Mouse (Mus musculus): ENCODE data around the gene Ddx11. TPM values are rescaled to one million over a fixed set of nuclear protein-coding genes. Genes with fewer than 3 reads are reported as not detected.

Ddx11 gene
- polyA plus RNA-seq, 1 experiment = 10.0 TPM

GRCm38 (mm10) chr17:66092664-66093063, 30.7 kb upstream of the Ddx11 start:
- Histone ChIP-seq H3ac (ENCODE audit: control insufficient read depth, insufficient read length, low read depth) (no peak overlapping the region), H3K36me3 (ENCODE audit: control insufficient read depth, insufficient read depth) (peaks cover 27% of the 10 kb centered on the region), H3K27me3 (ENCODE audit: control insufficient read depth, insufficient read depth, insufficient read length) (no peaks in the 10 kb centered on the region), H3K79me2 (ENCODE audit: control insufficient read depth, insufficient read depth) (peaks cover 72% of the 10 kb centered on the region), H3K4me3 (ENCODE audit: insufficient read depth, poor library complexity, severe bottlenecking) (no peak overlapping the region), H3K79me3 (ENCODE audit: low read depth) (peaks cover 28% of the 10 kb centered on the region)
- TF ChIP-seq CEBPB (IDR thresholded peaks at IDR 0.05; ENCODE audit: low read depth) (no peak), MYOG (IDR thresholded peaks at IDR 0.05; ENCODE audit: control insufficient read depth, extremely low read depth, insufficient read length) (no peak), MYOD1 (IDR thresholded peaks at IDR 0.05; ENCODE audit: control insufficient read depth, insufficient read length, low read depth) (no peak), CTCF (IDR thresholded peaks at IDR 0.05; ENCODE audit: control insufficient read depth, insufficient read depth, insufficient read length) (no peak), FOSL1 (IDR thresholded peaks at IDR 0.05; ENCODE audit: insufficient read depth, low read length, poor library complexity, severe bottlenecking) (no peak), MAX (IDR thresholded peaks at IDR 0.05) (no peak), USF1 (IDR thresholded peaks at IDR 0.05; ENCODE audit: low read depth) (no peak)

- peak overlapping the region; percentile 80 for H3K4me3 ChIP-seq (ENCODE audit: insufficient read depth, poor library complexity, severe bottlenecking)
- peaks cover 43% of the 10 kb centered on the region for H3K79me3 ChIP-seq (ENCODE audit: low read depth)
- TF ChIP-seq CTCF (IDR thresholded peaks at IDR 0.05; ENCODE audit: control insufficient read depth, insufficient read depth, insufficient read length) = no peak
- no peak for TF ChIP-seq MYOG (IDR thresholded peaks at IDR 0.05; ENCODE audit: control insufficient read depth, extremely low read depth, insufficient read length)
- TF ChIP-seq MAX (IDR thresholded peaks at IDR 0.05) = no peak
- no peak for TF ChIP-seq MYOD1 (IDR thresholded peaks at IDR 0.05; ENCODE audit: control insufficient read depth, insufficient read length, low read depth)
- no peak for TF ChIP-seq FOSL1 (IDR thresholded peaks at IDR 0.05; ENCODE audit: insufficient read depth, low read length, poor library complexity, severe bottlenecking)
- TF ChIP-seq USF1 (IDR thresholded peaks at IDR 0.05; ENCODE audit: low read depth) = no peak
- no peak for TF ChIP-seq CEBPB (IDR thresholded peaks at IDR 0.05; ENCODE audit: low read depth)
- no peaks in the 10 kb centered on the region for H3K27me3 ChIP-seq (ENCODE audit: control insufficient read depth, insufficient read depth, insufficient read length)
- H3ac ChIP-seq (ENCODE audit: control insufficient read depth, insufficient read length, low read depth) = peak overlapping the region; percentile 86
- H3K36me3 ChIP-seq (ENCODE audit: control insufficient read depth, insufficient read depth) = no peaks in the 10 kb centered on the region
- peaks cover 55% of the 10 kb centered on the region for H3K79me2 ChIP-seq (ENCODE audit: control insufficient read depth, insufficient read depth)
Observed at GRCm38 (mm10) chr17:66100566-66101379, 22.5 kb upstream of the Ddx11 start.

- H3K79me3 ChIP-seq (ENCODE audit: low read depth) = peaks cover 36% of the 10 kb centered on the region
- H3ac ChIP-seq (ENCODE audit: control insufficient read depth, insufficient read length, low read depth) = peak within 1 kb of the TSS; percentile 86
- TF ChIP-seq MYOD1 (IDR thresholded peaks at IDR 0.05; ENCODE audit: control insufficient read depth, insufficient read length, low read depth) = no peak
- TF ChIP-seq MAX (IDR thresholded peaks at IDR 0.05) = peak; percentile 39
- TF ChIP-seq MYOG (IDR thresholded peaks at IDR 0.05; ENCODE audit: control insufficient read depth, extremely low read depth, insufficient read length) = no peak
- TF ChIP-seq FOSL1 (IDR thresholded peaks at IDR 0.05; ENCODE audit: insufficient read depth, low read length, poor library complexity, severe bottlenecking) = no peak
- no peak for TF ChIP-seq USF1 (IDR thresholded peaks at IDR 0.05; ENCODE audit: low read depth)
- TF ChIP-seq CTCF (IDR thresholded peaks at IDR 0.05; ENCODE audit: control insufficient read depth, insufficient read depth, insufficient read length) = no peak
- no peak for TF ChIP-seq CEBPB (IDR thresholded peaks at IDR 0.05; ENCODE audit: low read depth)
- no peaks in the 10 kb centered on the region for H3K36me3 ChIP-seq (ENCODE audit: control insufficient read depth, insufficient read depth)
- peaks cover 46% of the 10 kb centered on the region for H3K79me2 ChIP-seq (ENCODE audit: control insufficient read depth, insufficient read depth)
- peak within 1 kb of the TSS; percentile 80 for H3K4me3 ChIP-seq (ENCODE audit: insufficient read depth, poor library complexity, severe bottlenecking)
- no peaks in the 10 kb centered on the region for H3K27me3 ChIP-seq (ENCODE audit: control insufficient read depth, insufficient read depth, insufficient read length)
Observed at GRCm38 (mm10) chr17:66101380-66102330, 21.7 kb upstream of the Ddx11 start, which contains the start of gene Ndufv2. Gene Ndufv2 (minus strand): TSS chr17:66101559.

- Histone ChIP-seq H3K79me3 (ENCODE audit: low read depth) (peaks cover 19% of the 10 kb centered on the region), H3K27me3 (ENCODE audit: control insufficient read depth, insufficient read depth, insufficient read length) (no peaks in the 10 kb centered on the region), H3K36me3 (ENCODE audit: control insufficient read depth, insufficient read depth) (no peaks in the 10 kb centered on the region), H3ac (ENCODE audit: control insufficient read depth, insufficient read length, low read depth) (no peak overlapping the region), H3K4me3 (ENCODE audit: insufficient read depth, poor library complexity, severe bottlenecking) (no peak overlapping the region), H3K79me2 (ENCODE audit: control insufficient read depth, insufficient read depth) (peaks cover 22% of the 10 kb centered on the region)
- TF ChIP-seq MYOG (IDR thresholded peaks at IDR 0.05; ENCODE audit: control insufficient read depth, extremely low read depth, insufficient read length) (no peak), CTCF (IDR thresholded peaks at IDR 0.05; ENCODE audit: control insufficient read depth, insufficient read depth, insufficient read length) (no peak), CEBPB (IDR thresholded peaks at IDR 0.05; ENCODE audit: low read depth) (no peak), MAX (IDR thresholded peaks at IDR 0.05) (no peak), USF1 (IDR thresholded peaks at IDR 0.05; ENCODE audit: low read depth) (no peak), MYOD1 (IDR thresholded peaks at IDR 0.05; ENCODE audit: control insufficient read depth, insufficient read length, low read depth) (no peak), FOSL1 (IDR thresholded peaks at IDR 0.05; ENCODE audit: insufficient read depth, low read length, poor library complexity, severe bottlenecking) (no peak)
Observed at GRCm38 (mm10) chr17:66104076-66104475, 19.2 kb upstream of the Ddx11 start.

- Histone ChIP-seq H3K36me3 (ENCODE audit: control insufficient read depth, insufficient read depth) (no peaks in the 10 kb centered on the region), H3K27me3 (ENCODE audit: control insufficient read depth, insufficient read depth, insufficient read length) (no peaks in the 10 kb centered on the region), H3K79me2 (ENCODE audit: control insufficient read depth, insufficient read depth) (peaks cover under 1% of the 10 kb centered on the region), H3K79me3 (ENCODE audit: low read depth) (no peaks in the 10 kb centered on the region), H3K4me3 (ENCODE audit: insufficient read depth, poor library complexity, severe bottlenecking) (no peak overlapping the region), H3ac (ENCODE audit: control insufficient read depth, insufficient read length, low read depth) (no peak overlapping the region)
- peak; percentile 12 for TF ChIP-seq CTCF (IDR thresholded peaks at IDR 0.05; ENCODE audit: control insufficient read depth, insufficient read depth, insufficient read length)
- peak; percentile 52 for TF ChIP-seq MYOD1 (IDR thresholded peaks at IDR 0.05; ENCODE audit: control insufficient read depth, insufficient read length, low read depth)
- TF ChIP-seq MAX (IDR thresholded peaks at IDR 0.05) = no peak
Observed at GRCm38 (mm10) chr17:66106601-66107267, 16.6 kb upstream of the Ddx11 start.
